In the genomic region with DNA sequence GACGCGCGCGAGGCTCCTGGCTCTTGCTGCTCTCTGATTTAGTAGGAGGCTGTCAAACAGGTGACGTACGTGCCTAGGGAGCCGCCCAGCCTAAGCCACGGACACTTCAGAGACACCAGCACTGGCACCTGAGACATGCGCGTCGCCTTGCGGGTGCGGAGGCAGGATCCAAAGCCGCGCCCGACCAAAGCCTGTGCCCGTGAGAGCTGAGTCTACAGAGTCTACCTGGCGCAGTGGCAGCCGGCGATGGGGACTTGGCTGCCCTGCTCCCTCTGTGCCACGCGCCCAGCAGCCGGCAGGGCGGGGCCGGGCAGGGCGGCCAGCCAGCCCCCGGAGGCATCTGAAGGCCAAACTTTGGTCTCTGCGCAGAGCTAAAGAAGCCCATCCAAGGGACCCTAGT, we compare ENCODE assay signal across 8 mouse cellular contexts. TPM values are rescaled to one million over a fixed set of nuclear protein-coding genes. Genes with fewer than 3 reads are reported as not detected.
DNase-seq lines count a peak whose midpoint lies in the region; ATAC-seq lines count a peak whose summit lies in the region.

No protein-coding gene starts in this region.

- H3K4me3 ChIP-seq in midbrain, embryonic 11.5 days (ENCODE audit: low read depth, low read length), result peak overlapping the region; percentile 30

- WGBS in midbrain, embryonic 11.5 days, result under 1% methylated on average over 28 of the region's 28 CpGs

- H3K4me2 ChIP-seq in midbrain, embryonic 11.5 days, result peak overlapping the region; percentile 69

- H3K4me1 ChIP-seq in midbrain, embryonic 11.5 days (ENCODE audit: control insufficient read depth, insufficient read depth, low read length), result no peaks in the 10 kb centered on the region

- H3K9me3 ChIP-seq in midbrain, embryonic 11.5 days (ENCODE audit: control insufficient read depth, low read length), result no peaks in the 10 kb centered on the region

- H3K27me3 ChIP-seq in midbrain, embryonic 11.5 days (ENCODE audit: control insufficient read depth, insufficient read depth, low read length), result no peaks in the 10 kb centered on the region

- intact Hi-C loops in heart, postnatal 14 days (cut with DNase I), result no loop called here

- H3K27ac ChIP-seq in midbrain, embryonic 11.5 days (ENCODE audit: low read depth, low read length), result no peak overlapping the region

- H3K9ac ChIP-seq in midbrain, embryonic 11.5 days (ENCODE audit: low read length), result peak overlapping the region; percentile 46; the same call in 1 of the 2 replicates

- peak; percentile 75 for ATAC-seq in midbrain, embryonic 11.5 days (ENCODE audit: low FRiP score)

- H3K36me3 ChIP-seq in midbrain, embryonic 11.5 days (ENCODE audit: control insufficient read depth, insufficient read depth, low read length), result no peaks in the 10 kb centered on the region

- peak; percentile 10 to 20 for DNase-seq in layer of hippocampus, adult 18-20 months (ENCODE audit: low spot score in 2 of 2)
- DNase-seq in layer of hippocampus, adult 11-12 months (ENCODE audit: low spot score), result no peak
- DNase-seq in cerebellum, postnatal 36 days, result peak; percentile 27 to 43
- DNase-seq in heart, postnatal 14 days, result peak; percentile 21 to 26
- DNase-seq in kidney, postnatal 36 days, result peak; percentile 17 to 56
- DNase-seq in midbrain, embryonic 11.5 days (ENCODE audit: low spot score, missing footprints), result peak; percentile 88
- no peak for DNase-seq in spleen, postnatal 14 days (ENCODE audit: low spot score in 2 of 2)
- DNase-seq in thymus, postnatal 25 days, result no peak

RNA-seq across cellular contexts. Expression of a gene that starts 23.5 kb away (rescaled TPM):
- total RNA-seq in layer of hippocampus, adult 18-20 months (2021), result 1 to 10 TPM; 1.7 to 2.3 TPM
- total RNA-seq in heart, postnatal 14 days (2021), result under 1 TPM; 0.12 to 0.17 TPM
- polyA plus RNA-seq in midbrain, embryonic 11.5 days (2014; fragmentation: Nextera tagmentation; extraction: Ambion mirVana), result not detected in 2 replicates

Comparison
In these comparisons a context has a peak if more than half of its experiments do, and no peak if none do; other contexts are left out.
1. DNase-seq: peak in layer of hippocampus, adult 18-20 months (2 of 2), cerebellum, postnatal 36 days (2 of 2), heart, postnatal 14 days (2 of 2), kidney, postnatal 36 days (2 of 2) and midbrain, embryonic 11.5 days (single experiment); none in layer of hippocampus, adult 11-12 months (single experiment), spleen, postnatal 14 days (0 of 2) and thymus, postnatal 25 days (single experiment).